Mouse (Mus musculus) thymus, adult 2 months (tissue): Measurements from ENCODE around the gene Tmem184b. TPM values are rescaled to one million over a fixed set of nuclear protein-coding genes. Genes with fewer than 3 reads are reported as not detected.

Experiments
- DNase-seq: peaks from one replicate; pipeline ENCODE4 v3.0.0; 2021
- H3K27ac ChIP-seq: fragments of 200-500 bp; 2 replicates; pipeline ENCODE4 v1.5.1; 2012; ENCODE audit warnings: low read length, control low read depth; ENCODE audit not compliant: control insufficient read depth, insufficient read depth
- H3K27me3 ChIP-seq: fragments of 200-500 bp; 2 replicates; pipeline ENCODE4 v1.6.1; 2012; ENCODE audit warnings: mild to moderate bottlenecking, low read length, moderate library complexity, mixed read lengths; ENCODE audit not compliant: control insufficient read depth, insufficient read depth
- H3K36me3 ChIP-seq: fragments of 200-500 bp; 2 replicates; pipeline ENCODE4 v1.6.1; 2012; ENCODE audit warnings: mild to moderate bottlenecking, low read length, moderate library complexity; ENCODE audit not compliant: control insufficient read depth, insufficient read depth
- H3K4me1 ChIP-seq: fragments of 200-500 bp; replicated peaks from 2 replicates; pipeline ENCODE4 v1.6.1; 2012; ENCODE audit warnings: low read length; ENCODE audit not compliant: control insufficient read depth, insufficient read depth
- H3K4me3 ChIP-seq: fragments of 200-500 bp; 2 replicates; pipeline ENCODE4 v1.5.1; 2012; ENCODE audit warnings: mild to moderate bottlenecking, low read length, control low read depth, moderate library complexity; ENCODE audit not compliant: control insufficient read depth, insufficient read depth
- CTCF ChIP-seq: fragments of 200-500 bp; IDR thresholded peaks from 2 replicates; pipeline ENCODE4 v1.5.1; 2012; ENCODE audit warnings: mild to moderate bottlenecking, control low read depth, low read length, moderate library complexity, borderline replicate concordance; ENCODE audit not compliant: control insufficient read depth, poor library complexity, insufficient read depth; ENCODE audit errors: extremely low read depth
- POLR2A ChIP-seq: fragments of 200-500 bp; IDR thresholded peaks from 2 replicates; pipeline ENCODE4 v1.6.1; 2012; ENCODE audit warnings: mild to moderate bottlenecking, low read length, control low read depth, moderate library complexity; ENCODE audit not compliant: control insufficient read depth, poor library complexity, insufficient read depth; ENCODE audit errors: extremely low read depth
- WGBS: fragments of 180-500 bp; shearing (Covaris S2); methylation state at CpG from one replicate; pipeline ENCODE4 v1.1.7; 2018; 5-methylcytosine and 5-hydroxymethylcytosine counted together
- polyA plus RNA-seq: library from polyadenylated mRNA; depleted of rRNA; stranded (reverse); fragments of >200 nt; gene quantifications from 2 replicates; pipeline ENCODE4 v1.2.3, GENCODE M21; 2012

Tmem184b gene
- polyA plus RNA-seq, 1 experiment: 225 TPM

GRCm38 (mm10) chr15:79413201-79413600 lies 9.8 kb upstream of the Tmem184b start:
- Histone ChIP-seq H3K4me1 (peaks cover 49% of the 10 kb centered on the region), H3K27me3 (no peaks in the 10 kb centered on the region), H3K36me3 (no peaks in the 10 kb centered on the region), H3K4me3 (no peak overlapping the region), H3K27ac (peak overlapping the region; percentile 86)
- WGBS: 21% methylated on average over 3 of the region's 3 CpGs
- peak; percentile 46 for DNase-seq
- TF ChIP-seq CTCF (no peak), POLR2A (no peak)

- Histone ChIP-seq H3K27me3 (no peaks in the 10 kb centered on the region), H3K36me3 (no peaks in the 10 kb centered on the region), H3K4me1 (peaks cover 58% of the 10 kb centered on the region), H3K4me3 (no peak overlapping the region), H3K27ac (no peak overlapping the region)
- peak; percentile 39 for DNase-seq
- WGBS: 64% methylated on average over 10 of the region's 10 CpGs
- TF ChIP-seq CTCF (no peak), POLR2A (no peak)
Observed at GRCm38 (mm10) chr15:79411363-79412065, 8.1 kb upstream of the Tmem184b start.

DNA sequence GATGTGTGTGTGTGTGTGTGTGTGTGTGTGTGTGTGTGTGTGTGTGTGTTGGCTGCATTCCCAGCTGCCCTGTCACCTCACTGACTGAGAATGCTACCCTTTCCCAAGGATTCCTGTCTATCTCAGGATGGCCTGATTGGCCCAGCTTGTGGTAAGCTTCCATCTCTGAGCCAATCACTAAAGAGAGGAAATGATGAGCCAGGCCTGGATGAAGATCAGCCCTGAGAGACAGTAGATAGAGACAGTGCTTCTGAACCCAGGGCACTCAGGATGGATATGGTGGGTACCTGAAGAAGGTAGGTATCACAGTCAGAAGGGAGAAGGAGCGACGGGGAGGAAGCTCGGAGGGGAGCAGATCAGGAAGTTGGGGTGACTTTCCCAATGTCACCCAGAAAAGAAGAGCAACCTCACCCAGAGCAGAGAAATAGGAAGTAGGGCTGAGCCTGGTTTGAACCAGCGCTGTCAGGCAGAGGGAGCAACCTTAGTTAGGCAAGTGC lies 5.8 kb upstream of the Tmem184b start:
- DNase-seq: no peak
- 34% methylated on average over 4 of the region's 4 CpGs for WGBS
- Histone ChIP-seq H3K27ac (peak overlapping the region; percentile 61; the same call in 1 of the 2 replicates), H3K36me3 (no peaks in the 10 kb centered on the region), H3K4me3 (no peak overlapping the region), H3K4me1 (peaks cover 59% of the 10 kb centered on the region), H3K27me3 (no peaks in the 10 kb centered on the region)
- TF ChIP-seq CTCF (no peak), POLR2A (no peak)

DNA sequence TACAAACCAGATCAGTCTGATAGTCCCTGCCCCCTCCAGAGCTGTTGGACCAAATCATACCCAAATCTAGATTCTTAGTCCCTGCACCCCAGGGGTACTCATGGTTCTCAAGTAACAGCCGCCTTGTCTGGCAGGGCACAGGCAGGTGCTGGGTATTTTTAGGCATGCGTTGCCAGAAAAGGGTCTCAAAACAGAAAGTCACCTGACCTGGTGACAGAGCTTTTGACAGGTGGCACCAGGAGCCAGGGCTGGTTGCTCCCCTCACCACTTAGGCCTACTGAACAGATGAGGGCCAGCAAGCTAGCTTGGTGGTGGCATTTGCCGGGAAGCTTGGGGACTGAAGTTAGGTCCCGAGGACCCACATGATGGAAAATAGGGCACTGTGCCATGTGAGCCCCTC lies 3.2 kb upstream of the Tmem184b start:
- Histone ChIP-seq H3K27me3 (no peaks in the 10 kb centered on the region), H3K4me3 (no peak overlapping the region), H3K4me1 (peaks cover 50% of the 10 kb centered on the region), H3K27ac (peak overlapping the region; percentile 37), H3K36me3 (no peaks in the 10 kb centered on the region)
- WGBS: 49% methylated on average over 4 of the region's 4 CpGs
- no peak for TF ChIP-seq CTCF
- no peak for TF ChIP-seq POLR2A
- DNase-seq: peak; percentile 36

DNA sequence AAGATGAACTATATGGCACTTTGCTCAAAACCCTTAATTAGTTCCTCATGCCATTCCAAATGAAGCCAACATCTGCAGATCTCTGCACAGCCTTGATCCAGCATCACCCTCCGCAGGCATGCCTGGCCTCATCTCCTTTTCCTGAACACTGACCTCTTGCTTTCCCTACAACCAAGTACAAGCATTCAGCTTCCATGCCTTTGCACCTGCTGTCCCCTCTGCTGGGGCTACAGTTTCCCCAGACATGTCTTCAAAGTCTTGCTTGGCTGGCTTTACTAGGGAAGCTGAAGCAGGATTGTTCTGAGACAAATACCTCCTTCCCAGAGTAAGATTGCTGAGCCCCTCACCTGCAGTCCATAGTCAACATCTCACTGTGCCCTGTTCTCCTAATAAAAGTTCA lies 908 bp upstream of the Tmem184b start:
- H3K4me3 ChIP-seq: no peak overlapping the region
- TF ChIP-seq POLR2A: no peak
- no peak for TF ChIP-seq CTCF
- H3K27me3 ChIP-seq: no peaks in the 10 kb centered on the region
- H3K4me1 ChIP-seq: peaks cover 65% of the 10 kb centered on the region
- no peak overlapping the region for H3K27ac ChIP-seq
- 89% methylated on average over 1 of the region's 1 CpGs for WGBS
- DNase-seq: no peak
- H3K36me3 ChIP-seq: no peaks in the 10 kb centered on the region

GRCm38 (mm10) chr15:79403763-79404210 lies 418 bp upstream of the Tmem184b start:
- TF ChIP-seq POLR2A: no peak
- TF ChIP-seq CTCF: no peak
- H3K4me1 ChIP-seq: peaks cover 60% of the 10 kb centered on the region
- whole genome bisulfite sequencing: 22% methylated on average over 9 of the region's 9 CpGs
- no peaks in the 10 kb centered on the region for H3K27me3 ChIP-seq
- DNase-seq: no peak
- no peaks in the 10 kb centered on the region for H3K36me3 ChIP-seq
- peak overlapping the region; percentile 60 for H3K4me3 ChIP-seq
- H3K27ac ChIP-seq: peak overlapping the region; percentile 9

GRCm38 (mm10) chr15:79402176-79402575 lies 1.2 kb downstream of the Tmem184b start:
- TF ChIP-seq CTCF (no peak), POLR2A (no peak)
- no peaks in the 10 kb centered on the region for H3K27me3 ChIP-seq
- no peaks in the 10 kb centered on the region for H3K36me3 ChIP-seq
- DNase-seq: no peak
- peaks cover 54% of the 10 kb centered on the region for H3K4me1 ChIP-seq
- H3K27ac ChIP-seq: no peak overlapping the region
- 42% methylated on average over 5 of the region's 5 CpGs for WGBS
- peak overlapping the region; percentile 60 for H3K4me3 ChIP-seq
